Mouse (Mus musculus) ES-Bruce4 (cell line): ENCODE data around the gene Rptn. TPM values are rescaled to one million over a fixed set of nuclear protein-coding genes. Genes with fewer than 3 reads are reported as not detected.

Experiments used
- H3K27ac ChIP-seq: 2 replicates; pipeline ENCODE4 v1.5.1; 2012; ENCODE audit warnings: low read length, inconsistent platforms; ENCODE audit not compliant: insufficient read depth
- H3K27me3 ChIP-seq: 2 replicates; pipeline ENCODE4 v1.6.1; 2012; ENCODE audit warnings: mild to moderate bottlenecking, low read length, inconsistent platforms; ENCODE audit not compliant: control insufficient read depth, poor library complexity, insufficient read depth, severe bottlenecking
- H3K36me3 ChIP-seq: 2 replicates; pipeline ENCODE4 v1.6.1; 2012; ENCODE audit warnings: inconsistent platforms, mild to moderate bottlenecking, low read length, moderate library complexity; ENCODE audit not compliant: control insufficient read depth, poor library complexity, insufficient read depth, severe bottlenecking
- H3K4me1 ChIP-seq: one replicate; pipeline ENCODE4 v1.8.1; 2011; ENCODE audit warnings: low read length; ENCODE audit not compliant: control insufficient read depth, insufficient read depth
- H3K4me3 ChIP-seq: 2 replicates; pipeline ENCODE4 v1.5.1; 2011; ENCODE audit warnings: low read depth, mild to moderate bottlenecking, low read length
- H3K9ac ChIP-seq: 2 replicates; pipeline ENCODE4 v1.6.1; 2012; ENCODE audit warnings: low read depth, mild to moderate bottlenecking, inconsistent platforms; ENCODE audit not compliant: poor library complexity, severe bottlenecking
- H3K9me3 ChIP-seq: replicated peaks from 2 replicates; pipeline ENCODE4 v1.6.1; 2012; ENCODE audit warnings: mild to moderate bottlenecking, low read length, inconsistent platforms; ENCODE audit not compliant: control insufficient read depth, poor library complexity, insufficient read depth, severe bottlenecking
- CTCF ChIP-seq: IDR thresholded peaks from one replicate; pipeline ENCODE4 v1.8.1; 2011; ENCODE audit warnings: low read depth, low read length
- EP300 ChIP-seq: IDR thresholded peaks from 2 replicates; pipeline ENCODE4 v1.6.1; 2011; ENCODE audit warnings: low read depth, low read length; ENCODE audit not compliant: insufficient read depth
- POLR2A ChIP-seq: IDR thresholded peaks from one replicate; pipeline ENCODE4 v1.8.1; 2011; ENCODE audit warnings: low read length; ENCODE audit not compliant: insufficient read depth
- polyA plus RNA-seq: library from polyadenylated mRNA; stranded (reverse); fragments of >200 nt; gene quantifications from 2 replicates; pipeline ENCODE4 v1.2.4, GENCODE M21; 2011; ENCODE audit warnings: low read depth; ENCODE audit not compliant: missing spikeins, insufficient read depth, insufficient read length

The Rptn gene
- not detected in 2 replicates for polyA plus RNA-seq

DNA sequence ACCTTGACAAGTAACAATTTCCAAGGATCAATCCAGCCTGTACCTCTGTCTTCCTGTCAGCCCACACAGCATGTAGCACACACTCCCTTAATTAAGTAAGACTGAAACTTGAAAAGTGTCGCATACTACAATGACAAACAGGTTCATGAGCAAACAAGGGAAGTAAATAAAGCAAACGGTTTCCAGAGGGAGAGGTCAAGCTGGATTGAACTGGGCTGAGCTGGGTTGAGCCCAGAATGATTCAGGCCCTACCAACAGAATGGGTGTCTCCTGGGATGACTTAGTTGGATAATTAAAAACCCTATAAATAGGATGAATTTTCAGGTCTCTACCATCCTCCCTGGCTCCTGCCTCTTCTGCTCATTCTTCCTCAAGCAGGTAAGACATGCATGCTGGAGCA, at the start of gene Rptn:
Gene Rptn (plus strand): TSS at position 334 of the 400 bp plus-strand sequence.
- Histone ChIP-seq H3K27me3 (no peaks in the 10 kb centered on the region), H3K4me3 (no peak within 1 kb of the TSS), H3K36me3 (peaks cover 5% of the 10 kb centered on the region), H3K9me3 (no peaks in the 10 kb centered on the region), H3K27ac (no peak within 1 kb of the TSS), H3K4me1 (no peaks in the 10 kb centered on the region), H3K9ac (no peak within 1 kb of the TSS)
- no peak for TF ChIP-seq EP300
- no peak for TF ChIP-seq CTCF
- TF ChIP-seq POLR2A: no peak

DNA sequence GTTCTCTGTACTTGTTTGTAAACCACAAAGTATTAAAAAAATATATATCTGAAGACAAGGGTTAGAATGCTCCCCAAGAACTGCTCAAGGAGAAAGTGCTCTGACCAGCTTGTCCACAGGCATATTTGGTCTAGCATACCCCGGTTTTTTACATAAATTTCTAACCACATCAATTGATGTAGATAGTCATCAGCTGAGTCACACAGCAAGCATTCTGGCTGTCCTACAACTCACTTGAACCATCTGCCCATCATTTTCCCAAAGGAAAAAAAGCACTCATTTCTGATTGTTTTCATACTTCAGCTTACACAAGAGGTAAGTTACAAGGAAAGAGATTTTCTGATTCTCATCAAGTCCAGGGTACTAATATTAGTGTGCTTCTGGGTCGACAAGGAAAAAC, 46.6 kb upstream of the Rptn start:
- no peaks in the 10 kb centered on the region for H3K4me1 ChIP-seq
- H3K9ac ChIP-seq: no peak overlapping the region
- no peaks in the 10 kb centered on the region for H3K27me3 ChIP-seq
- no peak overlapping the region for H3K27ac ChIP-seq
- H3K9me3 ChIP-seq: no peaks in the 10 kb centered on the region
- H3K36me3 ChIP-seq: no peaks in the 10 kb centered on the region
- TF ChIP-seq POLR2A: no peak
- no peak for TF ChIP-seq EP300
- no peak for TF ChIP-seq CTCF
- H3K4me3 ChIP-seq: no peak overlapping the region

DNA sequence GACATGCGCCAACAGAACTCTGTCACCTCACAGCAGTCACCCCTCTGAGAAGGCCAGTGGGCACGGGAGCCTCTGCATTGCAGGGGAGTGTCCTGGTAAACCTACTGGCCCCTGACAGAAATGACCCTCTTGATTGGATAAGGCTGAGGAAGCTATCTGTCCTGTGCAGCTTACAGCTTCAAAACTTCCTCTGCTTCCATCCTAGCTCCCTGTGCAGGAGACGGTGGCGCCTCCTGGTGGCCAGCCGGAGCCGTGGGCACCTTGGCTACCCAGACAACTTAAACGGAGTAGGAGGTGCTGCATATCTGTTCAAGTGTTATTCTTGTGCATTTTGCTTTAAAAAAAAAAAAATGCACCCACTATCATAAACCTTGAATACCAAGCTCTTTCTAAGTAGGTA, 33.5 kb upstream of the Rptn start:
- Histone ChIP-seq H3K27ac (no peak overlapping the region), H3K4me1 (no peaks in the 10 kb centered on the region), H3K9me3 (no peaks in the 10 kb centered on the region), H3K4me3 (no peak overlapping the region), H3K9ac (no peak overlapping the region), H3K36me3 (peaks cover 3% of the 10 kb centered on the region), H3K27me3 (no peaks in the 10 kb centered on the region)
- TF ChIP-seq CTCF (peak; percentile 91), POLR2A (no peak), EP300 (no peak)

DNA sequence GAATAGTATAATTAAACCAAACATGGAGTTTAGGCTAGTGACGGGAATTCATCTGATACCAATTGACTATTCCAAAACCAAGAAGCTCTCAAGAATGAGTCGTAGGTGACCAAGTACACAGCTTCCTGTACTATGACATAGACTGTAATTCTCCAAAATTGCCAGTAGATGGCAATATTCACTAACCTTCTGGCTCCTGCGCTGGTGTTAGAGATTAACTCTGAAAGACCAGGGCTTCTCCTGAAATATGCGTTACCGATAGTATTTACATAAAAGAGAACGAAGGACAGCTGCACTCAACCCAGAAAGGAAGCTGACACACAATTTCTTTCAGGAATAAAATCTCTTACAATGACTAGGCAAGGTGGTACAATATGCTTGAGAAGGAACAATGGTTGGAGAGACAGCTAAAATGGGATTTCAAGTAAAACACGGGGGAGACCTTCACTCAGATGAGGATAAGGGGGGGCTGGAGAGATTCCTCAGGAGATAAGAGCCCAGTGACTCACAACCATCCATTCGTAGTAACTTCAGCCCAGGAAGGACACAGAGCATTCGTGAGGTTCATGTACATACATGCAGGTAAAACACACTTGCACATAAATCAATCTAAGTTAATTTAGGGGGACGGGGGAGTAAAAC, 31.4 kb upstream of the Rptn start:
- Histone ChIP-seq H3K27ac (peak overlapping the region; percentile 54; the same call in 1 of the 2 replicates), H3K9me3 (no peaks in the 10 kb centered on the region), H3K4me1 (no peaks in the 10 kb centered on the region), H3K9ac (peak overlapping the region; percentile 43; the same call in 1 of the 2 replicates), H3K36me3 (no peaks in the 10 kb centered on the region; the same call in 1 of the 2 replicates), H3K27me3 (no peaks in the 10 kb centered on the region), H3K4me3 (no peak overlapping the region)
- TF ChIP-seq CTCF (no peak), POLR2A (no peak), EP300 (no peak)

DNA sequence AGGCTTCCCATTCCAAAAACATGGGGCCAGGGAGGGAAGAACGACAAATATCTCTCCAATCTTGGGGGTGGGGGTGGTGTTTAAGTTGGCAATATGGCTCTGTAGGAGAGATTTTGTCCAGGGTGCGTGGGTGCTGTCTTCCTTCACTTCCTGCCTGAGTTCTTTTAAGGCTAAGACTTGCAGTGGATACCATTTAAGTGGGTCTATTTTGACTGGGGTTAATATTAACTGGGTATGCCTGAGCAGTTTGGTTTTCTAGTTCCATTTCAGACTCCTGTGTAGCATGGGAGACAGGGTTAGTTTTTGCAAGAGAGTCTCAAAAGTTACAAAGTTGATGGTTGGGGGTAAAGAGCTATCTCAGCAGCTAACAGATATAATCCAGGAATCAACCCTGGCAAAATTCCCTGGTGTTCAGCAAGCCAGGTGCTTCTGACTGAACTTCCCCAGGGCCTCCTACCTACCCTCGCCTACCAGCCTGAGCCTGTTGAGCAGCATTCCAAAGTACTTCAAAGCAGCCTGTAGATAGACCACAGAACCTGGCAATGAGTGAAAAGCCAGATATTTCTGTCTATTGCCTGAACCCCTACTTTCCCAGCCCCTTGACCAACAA, 26.4 kb upstream of the Rptn start:
- Histone ChIP-seq H3K27ac (no peak overlapping the region), H3K4me3 (no peak overlapping the region), H3K36me3 (no peaks in the 10 kb centered on the region), H3K9ac (no peak overlapping the region), H3K9me3 (no peaks in the 10 kb centered on the region), H3K4me1 (no peaks in the 10 kb centered on the region), H3K27me3 (no peaks in the 10 kb centered on the region)
- TF ChIP-seq CTCF (no peak), EP300 (no peak), POLR2A (no peak)

DNA sequence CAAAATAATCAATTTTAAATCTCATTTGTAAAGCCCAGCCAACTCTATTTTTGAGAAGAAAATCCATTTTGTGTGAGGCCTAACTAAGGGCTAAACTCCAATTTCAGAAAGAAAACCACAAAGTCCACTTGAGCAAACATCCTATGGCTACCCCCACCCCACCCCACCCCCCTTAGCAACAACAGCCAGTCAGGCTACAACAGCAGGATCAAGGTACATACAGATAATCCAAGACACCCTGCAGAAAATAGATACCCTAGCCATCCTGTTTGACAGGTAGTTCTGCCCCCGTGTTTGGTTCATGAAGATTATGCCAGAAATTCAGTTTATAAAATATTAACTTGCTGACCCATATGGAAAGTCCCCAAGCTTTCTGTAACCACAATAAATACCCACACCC, 25.3 kb upstream of the Rptn start:
- TF ChIP-seq CTCF: no peak
- no peak for TF ChIP-seq EP300
- TF ChIP-seq POLR2A: no peak
- Histone ChIP-seq H3K27me3 (no peaks in the 10 kb centered on the region), H3K9ac (no peak overlapping the region), H3K36me3 (no peaks in the 10 kb centered on the region), H3K27ac (no peak overlapping the region), H3K4me1 (no peaks in the 10 kb centered on the region), H3K9me3 (no peaks in the 10 kb centered on the region), H3K4me3 (no peak overlapping the region)
